Mouse (Mus musculus): Measurements from ENCODE around the gene Cdh4. TPM values are rescaled to one million over a fixed set of nuclear protein-coding genes. Genes with fewer than 3 reads are reported as not detected.

The Cdh4 gene
- polyA plus RNA-seq, 1 experiment from 2014 or later, result 3.2 TPM

DNA sequence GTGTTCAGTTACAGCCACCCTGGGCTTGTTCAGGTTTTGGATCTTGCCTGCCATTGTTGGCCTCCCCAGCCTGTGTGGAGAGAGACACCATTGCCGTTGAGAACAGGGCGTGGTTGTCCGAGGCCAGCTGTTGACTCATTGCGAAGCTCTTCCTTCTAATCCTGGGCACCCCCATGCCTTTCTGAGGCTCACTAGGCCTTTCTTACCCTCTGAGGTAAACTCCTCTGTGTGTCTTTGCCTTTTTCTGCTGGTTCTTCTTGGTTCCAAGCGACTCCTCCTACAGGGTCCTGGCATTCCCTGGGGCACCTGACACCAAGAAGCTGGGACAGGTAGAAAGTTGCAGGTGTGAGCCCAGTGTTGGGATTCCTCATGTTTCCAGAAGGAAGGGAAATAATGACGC, 78.7 kb downstream of the Cdh4 start:
- 81% methylated on average over 6 of the region's 6 CpGs for WGBS
- Histone ChIP-seq H3K9me3 (ENCODE audit: control insufficient read depth, low read length) (no peaks in the 10 kb centered on the region), H3K9ac (ENCODE audit: low read length) (no peak overlapping the region), H3K4me2 (ENCODE audit: low read depth, severe bottlenecking) (no peak overlapping the region), H3K27ac (replicated peaks; ENCODE audit: low read depth, low read length) (no peak overlapping the region), H3K27me3 (ENCODE audit: control insufficient read depth, insufficient read depth, low read length) (no peaks in the 10 kb centered on the region), H3K4me1 (ENCODE audit: control insufficient read depth, insufficient read depth, low read length) (peaks cover 36% of the 10 kb centered on the region), H3K4me3 (ENCODE audit: low read depth, low read length) (no peak overlapping the region), H3K36me3 (ENCODE audit: control insufficient read depth, insufficient read depth, low read length) (no peaks in the 10 kb centered on the region)
- no peak for DNase-seq (ENCODE audit: low spot score)
- ATAC-seq (ENCODE audit: insufficient number of reproducible peaks, low FRiP score, low TSS enrichment, low read depth), result no peak

DNA sequence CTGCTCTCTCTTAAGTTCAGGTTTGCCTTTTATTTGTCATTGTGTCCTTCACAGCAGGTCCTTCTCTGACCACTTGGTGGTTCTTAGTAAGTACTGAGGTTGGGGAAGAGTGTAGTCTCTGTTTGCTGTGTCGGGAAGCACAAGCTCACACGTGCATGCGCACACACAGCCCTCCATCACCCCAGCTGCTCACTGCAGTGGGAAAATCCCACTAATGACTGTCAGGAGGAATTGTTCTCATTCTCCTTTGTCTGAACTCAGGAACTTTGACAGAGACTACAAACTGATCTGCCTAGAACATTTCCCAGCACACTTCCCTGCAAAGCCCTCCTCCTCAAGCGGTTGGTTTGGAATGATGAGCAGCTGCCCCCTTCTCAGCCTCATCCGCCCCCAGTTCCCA, 79.2 kb downstream of the Cdh4 start:
- H3K4me2 ChIP-seq (ENCODE audit: low read depth, severe bottlenecking), result no peak overlapping the region
- no peaks in the 10 kb centered on the region for H3K9me3 ChIP-seq (ENCODE audit: control insufficient read depth, low read length)
- no peak overlapping the region for H3K27ac ChIP-seq (replicated peaks; ENCODE audit: low read depth, low read length)
- WGBS, result 59% methylated on average over 5 of the region's 5 CpGs
- H3K36me3 ChIP-seq (ENCODE audit: control insufficient read depth, insufficient read depth, low read length), result no peaks in the 10 kb centered on the region
- H3K27me3 ChIP-seq (ENCODE audit: control insufficient read depth, insufficient read depth, low read length), result no peaks in the 10 kb centered on the region
- DNase-seq (ENCODE audit: low spot score) (no peak), ATAC-seq (ENCODE audit: insufficient number of reproducible peaks, low FRiP score, low TSS enrichment, low read depth) (no peak)
- peaks cover 36% of the 10 kb centered on the region for H3K4me1 ChIP-seq (ENCODE audit: control insufficient read depth, insufficient read depth, low read length)
- no peak overlapping the region for H3K4me3 ChIP-seq (ENCODE audit: low read depth, low read length)
- no peak overlapping the region for H3K9ac ChIP-seq (ENCODE audit: low read length)

DNA sequence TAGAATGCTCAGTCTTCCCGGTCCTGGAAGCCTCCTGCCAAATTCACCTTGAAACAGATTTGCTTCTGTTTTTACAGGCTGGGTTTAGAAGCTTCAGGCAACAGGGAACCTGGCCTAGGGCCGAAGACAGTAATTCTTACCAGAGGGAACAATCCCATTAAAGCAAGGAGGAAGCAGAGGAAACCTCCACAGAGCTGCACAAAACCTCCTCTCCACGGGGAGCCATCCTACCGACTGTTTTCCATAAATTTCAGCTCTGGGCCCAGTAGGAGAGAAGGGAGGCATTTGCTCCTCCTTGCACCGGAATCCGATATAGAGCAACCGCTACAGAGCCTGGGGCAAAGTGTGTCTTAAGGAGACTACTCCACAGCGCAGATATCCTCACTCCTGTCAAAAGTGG, 79.9 kb downstream of the Cdh4 start:
- ATAC-seq (ENCODE audit: insufficient number of reproducible peaks, low FRiP score, low TSS enrichment, low read depth), result no peak
- DNase-seq (ENCODE audit: low spot score), result peak; percentile 37
- 12% methylated on average over 8 of the region's 8 CpGs for WGBS
- Histone ChIP-seq H3K9ac (ENCODE audit: low read length) (no peak overlapping the region), H3K9me3 (ENCODE audit: control insufficient read depth, low read length) (no peaks in the 10 kb centered on the region), H3K36me3 (ENCODE audit: control insufficient read depth, insufficient read depth, low read length) (no peaks in the 10 kb centered on the region), H3K4me1 (ENCODE audit: control insufficient read depth, insufficient read depth, low read length) (peaks cover 42% of the 10 kb centered on the region), H3K27ac (replicated peaks; ENCODE audit: low read depth, low read length) (no peak overlapping the region; the same call in 1 of the 2 replicates), H3K27me3 (ENCODE audit: control insufficient read depth, insufficient read depth, low read length) (no peaks in the 10 kb centered on the region), H3K4me2 (ENCODE audit: low read depth, severe bottlenecking) (no peak overlapping the region), H3K4me3 (ENCODE audit: low read depth, low read length) (no peak overlapping the region)

DNA sequence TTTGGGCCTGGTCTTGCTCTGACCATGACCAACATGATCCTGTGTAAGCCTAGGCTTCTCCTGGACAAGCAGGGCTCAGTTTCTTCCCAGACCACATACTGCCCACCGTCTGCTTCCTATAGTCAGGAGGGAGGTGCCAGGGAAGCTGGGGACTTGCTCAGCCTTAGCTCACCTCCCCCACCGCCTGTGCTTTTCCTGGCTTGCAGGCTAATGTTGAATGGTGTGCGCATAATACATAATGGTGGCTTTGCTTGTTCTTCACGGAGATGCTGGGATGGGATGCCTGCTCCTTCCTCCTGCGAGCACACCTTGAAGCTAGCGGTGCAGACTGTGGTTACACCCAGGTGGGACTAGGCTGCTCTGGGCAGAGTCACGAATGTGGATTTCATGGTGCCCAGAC, 84.7 kb downstream of the Cdh4 start:
- ATAC-seq (ENCODE audit: insufficient number of reproducible peaks, low FRiP score, low TSS enrichment, low read depth), result no peak
- Histone ChIP-seq H3K4me2 (ENCODE audit: low read depth, severe bottlenecking) (no peak overlapping the region), H3K36me3 (ENCODE audit: control insufficient read depth, insufficient read depth, low read length) (no peaks in the 10 kb centered on the region), H3K27me3 (ENCODE audit: control insufficient read depth, insufficient read depth, low read length) (no peaks in the 10 kb centered on the region), H3K4me1 (ENCODE audit: control insufficient read depth, insufficient read depth, low read length) (peaks cover 15% of the 10 kb centered on the region), H3K27ac (replicated peaks; ENCODE audit: low read depth, low read length) (no peak overlapping the region), H3K9ac (ENCODE audit: low read length) (no peak overlapping the region), H3K4me3 (ENCODE audit: low read depth, low read length) (no peak overlapping the region), H3K9me3 (ENCODE audit: control insufficient read depth, low read length) (no peaks in the 10 kb centered on the region)
- WGBS, result 74% methylated on average over 7 of the region's 7 CpGs
- DNase-seq (ENCODE audit: low spot score), result no peak

DNA sequence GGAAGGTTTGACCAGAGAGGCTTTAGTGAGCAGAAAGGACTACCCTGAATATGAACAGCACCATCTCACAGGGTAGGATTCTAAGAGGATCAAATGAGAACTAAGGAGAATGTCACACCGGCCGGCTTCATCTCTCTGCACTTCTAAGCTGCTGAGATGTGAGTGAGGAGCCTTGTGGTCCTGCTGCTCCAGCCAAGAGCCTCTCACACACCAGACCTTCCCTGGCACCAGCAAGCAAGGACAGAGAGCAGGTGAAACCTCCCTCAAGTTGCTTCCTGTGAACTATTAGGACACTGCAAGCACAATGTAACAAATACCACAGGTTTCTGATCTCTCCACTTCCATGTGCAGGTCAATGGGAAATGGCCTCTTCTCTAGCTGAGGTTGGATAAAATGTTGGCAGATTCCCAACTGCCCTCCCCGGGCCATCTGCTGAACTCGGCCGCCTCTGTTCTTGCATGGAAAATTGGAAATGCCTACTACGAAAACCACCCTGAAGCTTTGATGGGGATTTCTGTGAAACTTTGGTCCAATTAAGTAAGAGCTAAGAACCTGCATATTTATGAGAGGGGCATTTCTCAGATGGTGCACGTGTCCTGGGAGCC, 88.3 kb downstream of the Cdh4 start:
- Histone ChIP-seq H3K4me2 (ENCODE audit: low read depth, severe bottlenecking) (no peak overlapping the region), H3K9ac (ENCODE audit: low read length) (no peak overlapping the region), H3K9me3 (ENCODE audit: control insufficient read depth, low read length) (no peaks in the 10 kb centered on the region), H3K27me3 (ENCODE audit: control insufficient read depth, insufficient read depth, low read length) (no peaks in the 10 kb centered on the region), H3K36me3 (ENCODE audit: control insufficient read depth, insufficient read depth, low read length) (no peaks in the 10 kb centered on the region), H3K4me1 (ENCODE audit: control insufficient read depth, insufficient read depth, low read length) (peaks cover 7% of the 10 kb centered on the region; the same call in 1 of the 2 replicates), H3K4me3 (ENCODE audit: low read depth, low read length) (no peak overlapping the region), H3K27ac (replicated peaks; ENCODE audit: low read depth, low read length) (no peak overlapping the region)
- 82% methylated on average over 7 of the region's 7 CpGs for WGBS
- no peak for ATAC-seq (ENCODE audit: insufficient number of reproducible peaks, low FRiP score, low TSS enrichment, low read depth)
- DNase-seq (ENCODE audit: low spot score), result no peak

DNA sequence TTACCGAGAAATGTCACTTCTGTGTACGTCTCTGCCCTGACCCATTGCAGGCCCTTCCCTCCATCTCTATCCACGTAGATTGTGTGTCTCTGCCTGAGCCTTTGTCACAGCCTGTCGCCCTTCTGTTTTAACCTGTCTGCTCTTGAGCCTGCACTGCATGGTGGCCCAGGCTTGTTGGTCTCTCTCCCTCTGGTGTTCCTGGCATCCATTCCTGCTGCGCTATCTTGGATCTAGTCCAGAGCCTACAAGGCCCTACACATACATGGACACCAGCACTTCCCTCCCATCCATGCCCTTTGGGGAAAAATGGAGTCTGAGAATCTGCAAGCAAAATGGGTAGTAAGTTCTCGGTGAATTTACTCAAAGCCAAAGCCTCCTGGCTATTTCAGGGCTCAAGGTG, 91.0 kb downstream of the Cdh4 start:
- Histone ChIP-seq H3K9me3 (ENCODE audit: control insufficient read depth, low read length) (no peaks in the 10 kb centered on the region), H3K27ac (replicated peaks; ENCODE audit: low read depth, low read length) (no peak overlapping the region), H3K4me1 (ENCODE audit: control insufficient read depth, insufficient read depth, low read length) (peaks cover 11% of the 10 kb centered on the region), H3K27me3 (ENCODE audit: control insufficient read depth, insufficient read depth, low read length) (no peaks in the 10 kb centered on the region), H3K9ac (ENCODE audit: low read length) (no peak overlapping the region), H3K4me3 (ENCODE audit: low read depth, low read length) (no peak overlapping the region), H3K36me3 (ENCODE audit: control insufficient read depth, insufficient read depth, low read length) (no peaks in the 10 kb centered on the region), H3K4me2 (ENCODE audit: low read depth, severe bottlenecking) (no peak overlapping the region)
- WGBS, result 86% methylated on average over 6 of the region's 6 CpGs
- ATAC-seq (ENCODE audit: insufficient number of reproducible peaks, low FRiP score, low TSS enrichment, low read depth), result no peak
- DNase-seq (ENCODE audit: low spot score), result no peak

DNA sequence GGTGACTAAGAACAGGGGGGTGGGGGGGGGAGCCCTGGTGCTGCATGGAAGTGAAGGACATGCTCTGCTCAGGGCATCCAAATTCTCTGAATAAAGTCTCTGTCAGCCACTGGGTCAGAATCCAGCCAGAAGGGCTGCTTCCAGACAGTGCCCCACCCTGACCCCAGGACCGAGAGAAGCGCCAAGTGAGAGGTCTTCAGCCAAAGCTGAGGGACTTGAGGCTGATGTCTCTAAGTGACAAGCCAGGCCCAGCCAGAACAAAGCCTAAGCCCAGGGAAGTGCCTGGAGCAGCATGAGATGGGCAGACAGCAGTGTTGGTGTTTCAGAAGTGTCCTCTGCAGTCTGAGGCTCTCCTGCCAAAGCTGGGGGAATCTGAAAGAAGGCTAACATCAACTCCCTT, 91.7 kb downstream of the Cdh4 start:
- ATAC-seq (ENCODE audit: insufficient number of reproducible peaks, low FRiP score, low TSS enrichment, low read depth), result no peak
- H3K36me3 ChIP-seq (ENCODE audit: control insufficient read depth, insufficient read depth, low read length), result no peaks in the 10 kb centered on the region
- H3K27me3 ChIP-seq (ENCODE audit: control insufficient read depth, insufficient read depth, low read length), result no peaks in the 10 kb centered on the region
- no peak overlapping the region for H3K4me3 ChIP-seq (ENCODE audit: low read depth, low read length)
- no peak overlapping the region for H3K4me2 ChIP-seq (ENCODE audit: low read depth, severe bottlenecking)
- H3K27ac ChIP-seq (replicated peaks; ENCODE audit: low read depth, low read length), result no peak overlapping the region
- H3K4me1 ChIP-seq (ENCODE audit: control insufficient read depth, insufficient read depth, low read length), result peaks cover 15% of the 10 kb centered on the region
- H3K9me3 ChIP-seq (ENCODE audit: control insufficient read depth, low read length), result no peaks in the 10 kb centered on the region
- no peak overlapping the region for H3K9ac ChIP-seq (ENCODE audit: low read length)
- DNase-seq (ENCODE audit: low spot score), result no peak
- WGBS, result 73% methylated on average over 2 of the region's 2 CpGs

DNA sequence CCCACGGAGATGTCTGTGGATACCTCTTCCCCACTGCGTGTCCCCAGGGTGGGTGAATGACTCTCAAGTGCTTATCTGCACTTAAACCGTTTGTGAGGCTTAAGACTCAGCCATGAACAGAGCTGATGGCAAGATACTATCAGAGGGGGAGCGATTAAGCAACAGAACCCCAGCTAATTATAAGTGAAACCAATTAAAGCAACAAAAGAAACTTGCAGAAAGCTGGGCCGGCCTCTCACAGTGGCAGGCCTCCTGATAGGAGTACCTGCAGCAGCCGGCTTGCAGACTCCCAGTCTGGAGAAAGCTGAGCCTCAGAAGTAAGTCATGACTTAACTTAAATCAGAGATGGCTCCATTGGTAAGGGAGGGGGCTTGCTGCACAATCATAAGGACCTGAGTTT, 93.0 kb downstream of the Cdh4 start:
- Histone ChIP-seq H3K27ac (replicated peaks; ENCODE audit: low read depth, low read length) (no peak overlapping the region), H3K9ac (ENCODE audit: low read length) (no peak overlapping the region), H3K4me1 (ENCODE audit: control insufficient read depth, insufficient read depth, low read length) (peaks cover 23% of the 10 kb centered on the region), H3K36me3 (ENCODE audit: control insufficient read depth, insufficient read depth, low read length) (no peaks in the 10 kb centered on the region), H3K4me2 (ENCODE audit: low read depth, severe bottlenecking) (no peak overlapping the region), H3K9me3 (ENCODE audit: control insufficient read depth, low read length) (no peaks in the 10 kb centered on the region), H3K27me3 (ENCODE audit: control insufficient read depth, insufficient read depth, low read length) (no peaks in the 10 kb centered on the region), H3K4me3 (ENCODE audit: low read depth, low read length) (no peak overlapping the region)
- 22% methylated on average over 6 of the region's 6 CpGs for WGBS
- ATAC-seq (ENCODE audit: insufficient number of reproducible peaks, low FRiP score, low TSS enrichment, low read depth) (0 out of 2 replicates have a peak, but pooled peaks have one; percentile 25), DNase-seq (ENCODE audit: low spot score) (no peak)

DNA sequence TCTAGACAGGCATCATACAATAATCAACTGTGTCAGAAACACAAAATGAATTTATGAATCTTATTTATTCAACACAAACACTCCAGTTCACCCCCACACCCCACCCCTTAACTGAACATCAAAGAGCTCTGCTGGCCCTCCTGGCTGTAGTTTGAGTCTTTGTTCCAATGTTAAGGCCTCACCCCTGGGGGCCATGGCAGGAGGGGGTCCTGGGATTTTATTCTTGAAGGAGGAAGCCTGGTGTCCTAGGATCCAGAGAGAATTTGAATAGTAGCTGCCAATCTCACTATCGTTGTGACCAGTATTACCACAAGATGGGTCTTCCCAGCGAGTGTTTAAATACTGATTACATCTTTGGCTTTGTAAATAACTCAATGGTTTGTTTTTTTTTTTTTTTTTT, 94.5 kb downstream of the Cdh4 start:
- Histone ChIP-seq H3K36me3 (ENCODE audit: control insufficient read depth, insufficient read depth, low read length) (no peaks in the 10 kb centered on the region), H3K27ac (replicated peaks; ENCODE audit: low read depth, low read length) (no peak overlapping the region), H3K9ac (ENCODE audit: low read length) (no peak overlapping the region), H3K9me3 (ENCODE audit: control insufficient read depth, low read length) (no peaks in the 10 kb centered on the region), H3K4me1 (ENCODE audit: control insufficient read depth, insufficient read depth, low read length) (peaks cover 23% of the 10 kb centered on the region), H3K27me3 (ENCODE audit: control insufficient read depth, insufficient read depth, low read length) (no peaks in the 10 kb centered on the region), H3K4me2 (ENCODE audit: low read depth, severe bottlenecking) (no peak overlapping the region), H3K4me3 (ENCODE audit: low read depth, low read length) (no peak overlapping the region)
- 23% methylated on average over 2 of the region's 2 CpGs for WGBS
- DNase-seq (ENCODE audit: low spot score), result no peak
- ATAC-seq (ENCODE audit: insufficient number of reproducible peaks, low FRiP score, low TSS enrichment, low read depth), result no peak

All from limb, embryonic 11.5 days (tissue).